Mouse (Mus musculus) thymus, adult 2 months (tissue): ENCODE measurements around the gene Stab1. TPM values are rescaled to one million over a fixed set of nuclear protein-coding genes. Genes with fewer than 3 reads are reported as not detected.

Experiments used
- DNase-seq: peaks from one replicate; pipeline ENCODE4 v3.0.0; 2021
- H3K27ac ChIP-seq: fragments of 200-500 bp; 2 replicates; pipeline ENCODE4 v1.5.1; 2012; ENCODE audit warnings: low read length, control low read depth; ENCODE audit not compliant: control insufficient read depth, insufficient read depth
- H3K27me3 ChIP-seq: fragments of 200-500 bp; 2 replicates; pipeline ENCODE4 v1.6.1; 2012; ENCODE audit warnings: mild to moderate bottlenecking, low read length, moderate library complexity, mixed read lengths; ENCODE audit not compliant: control insufficient read depth, insufficient read depth
- H3K36me3 ChIP-seq: fragments of 200-500 bp; 2 replicates; pipeline ENCODE4 v1.6.1; 2012; ENCODE audit warnings: mild to moderate bottlenecking, low read length, moderate library complexity; ENCODE audit not compliant: control insufficient read depth, insufficient read depth
- H3K4me1 ChIP-seq: fragments of 200-500 bp; replicated peaks from 2 replicates; pipeline ENCODE4 v1.6.1; 2012; ENCODE audit warnings: low read length; ENCODE audit not compliant: control insufficient read depth, insufficient read depth
- H3K4me3 ChIP-seq: fragments of 200-500 bp; 2 replicates; pipeline ENCODE4 v1.5.1; 2012; ENCODE audit warnings: mild to moderate bottlenecking, low read length, control low read depth, moderate library complexity; ENCODE audit not compliant: control insufficient read depth, insufficient read depth
- CTCF ChIP-seq: fragments of 200-500 bp; IDR thresholded peaks from 2 replicates; pipeline ENCODE4 v1.5.1; 2012; ENCODE audit warnings: mild to moderate bottlenecking, control low read depth, low read length, moderate library complexity, borderline replicate concordance; ENCODE audit not compliant: control insufficient read depth, poor library complexity, insufficient read depth; ENCODE audit errors: extremely low read depth
- POLR2A ChIP-seq: fragments of 200-500 bp; IDR thresholded peaks from 2 replicates; pipeline ENCODE4 v1.6.1; 2012; ENCODE audit warnings: mild to moderate bottlenecking, low read length, control low read depth, moderate library complexity; ENCODE audit not compliant: control insufficient read depth, poor library complexity, insufficient read depth; ENCODE audit errors: extremely low read depth
- WGBS: fragments of 180-500 bp; shearing (Covaris S2); methylation state at CpG from one replicate; pipeline ENCODE4 v1.1.7; 2018; 5-methylcytosine and 5-hydroxymethylcytosine counted together
- polyA plus RNA-seq: library from polyadenylated mRNA; depleted of rRNA; stranded (reverse); fragments of >200 nt; gene quantifications from 2 replicates; pipeline ENCODE4 v1.2.3, GENCODE M21; 2012

Gene Stab1
- polyA plus RNA-seq, 1 experiment: 26.7 TPM

GRCm38 (mm10) chr14:31131272-31131821, 37.1 kb downstream of the Stab1 start:
- no peaks in the 10 kb centered on the region for H3K27me3 ChIP-seq
- DNase-seq: peak; percentile 40
- no peak overlapping the region for H3K27ac ChIP-seq
- H3K36me3 ChIP-seq: no peaks in the 10 kb centered on the region; the same call in 1 of the 2 replicates
- no peak for TF ChIP-seq CTCF
- TF ChIP-seq POLR2A: no peak
- H3K4me3 ChIP-seq: peak overlapping the region; percentile 52
- peaks cover 10% of the 10 kb centered on the region for H3K4me1 ChIP-seq
- WGBS: 4% methylated on average over 32 of the region's 43 CpGs

- H3K4me1 ChIP-seq: peaks cover 10% of the 10 kb centered on the region
These were observed 37.9 kb downstream of the Stab1 start, which contains the start of gene Nt5dc2 for GRCm38 (mm10) chr14:31130236-31131220. Gene Nt5dc2, plus strand, starts transcription at chr14:31131053.

GRCm38 (mm10) chr14:31129326-31130235, 38.9 kb downstream of the Stab1 start:
- no peak for DNase-seq
- Histone ChIP-seq H3K27me3 (no peaks in the 10 kb centered on the region), H3K4me1 (peaks cover 14% of the 10 kb centered on the region), H3K4me3 (no peak overlapping the region), H3K36me3 (no peaks in the 10 kb centered on the region), H3K27ac (no peak overlapping the region)
- WGBS: 63% methylated on average over 15 of the region's 15 CpGs
- TF ChIP-seq POLR2A: no peak
- no peak for TF ChIP-seq CTCF

More at GRCm38 (mm10) chr14:31130236-31131220, 37.9 kb downstream of the Stab1 start, which contains the start of gene Nt5dc2:
- TF ChIP-seq CTCF: 0 out of 2 replicates have a peak, but pooled peaks have one; percentile 13
- TF ChIP-seq POLR2A: peak; percentile 54; the same call in 1 of the 2 replicates
- H3K27me3 ChIP-seq: no peaks in the 10 kb centered on the region
- H3K36me3 ChIP-seq: no peaks in the 10 kb centered on the region; the same call in 1 of the 2 replicates
- peak; percentile 90 for DNase-seq
- WGBS: 11% methylated on average over 60 of the region's 63 CpGs
- H3K27ac ChIP-seq: peak within 1 kb of the TSS; percentile 4; the same call in 1 of the 2 replicates
- peak within 1 kb of the TSS; percentile 52 for H3K4me3 ChIP-seq

- WGBS: under 1% methylated on average over 33 of the region's 33 CpGs
- H3K36me3 ChIP-seq: no peaks in the 10 kb centered on the region
- DNase-seq: peak; percentile 98
- H3K4me1 ChIP-seq: peaks cover 14% of the 10 kb centered on the region
- no peaks in the 10 kb centered on the region for H3K27me3 ChIP-seq
- TF ChIP-seq POLR2A: peak; percentile 86
- peak; percentile 77; the same call in 1 of the 2 replicates for TF ChIP-seq CTCF
- peak within 1 kb of the TSS; percentile 77 for H3K4me3 ChIP-seq
- peak within 1 kb of the TSS; percentile 42 for H3K27ac ChIP-seq
These were observed 39.6 kb downstream of the Stab1 start, which contains the start of gene Smim4 for GRCm38 (mm10) chr14:31128826-31129219. Gene Smim4, minus strand, starts transcription at chr14:31128956.

GRCm38 (mm10) chr14:31128101-31128825, 40.2 kb downstream of the Stab1 start:
- Histone ChIP-seq H3K36me3 (0 out of 2 replicates have a peak, but pooled peaks cover 2% of the 10 kb centered on the region), H3K4me3 (peak overlapping the region; percentile 77), H3K4me1 (peaks cover 14% of the 10 kb centered on the region), H3K27me3 (no peaks in the 10 kb centered on the region), H3K27ac (peak overlapping the region; percentile 42)
- WGBS: 2% methylated on average over 23 of the region's 23 CpGs
- peak; percentile 57 for DNase-seq
- TF ChIP-seq POLR2A (no peak), CTCF (no peak)
